Mouse (Mus musculus) stomach, embryonic 14.5 days (tissue): ENCODE data around the gene Bcl2l2. TPM values are rescaled to one million over a fixed set of nuclear protein-coding genes. Genes with fewer than 3 reads are reported as not detected.

ENCODE experiments used
- ATAC-seq: fragments of 200-750 bp; cut with Nextera tagmentation; 2 replicates; pipeline ENCODE4 v1.8.0; 2017; ENCODE audit warnings: low read depth, moderate TSS enrichment; ENCODE audit not compliant: insufficient number of reproducible peaks, insufficient read depth, low FRiP score
- H3K27ac ChIP-seq: fragments of 300-500 bp; sonication (generic); 2 replicates; pipeline ENCODE4 v1.5.1; 2014; ENCODE audit warnings: mild to moderate bottlenecking, low read length, moderate library complexity, mixed read lengths
- H3K27me3 ChIP-seq: fragments of 300-500 bp; sonication (generic); 2 replicates; pipeline ENCODE4 v1.6.1; 2014; ENCODE audit warnings: low read length, control low read depth, mixed read lengths; ENCODE audit not compliant: control insufficient read depth, insufficient read depth
- H3K36me3 ChIP-seq: fragments of 300-500 bp; sonication (generic); 2 replicates; pipeline ENCODE4 v1.6.1; 2014; ENCODE audit warnings: mild to moderate bottlenecking, control low read depth, low read length, moderate library complexity, mixed read lengths; ENCODE audit not compliant: control insufficient read depth, insufficient read depth
- H3K4me1 ChIP-seq: fragments of 300-500 bp; sonication (generic); 2 replicates; pipeline ENCODE4 v1.6.1; 2014; ENCODE audit warnings: low read length, control low read depth, mixed read lengths; ENCODE audit not compliant: control insufficient read depth, insufficient read depth
- H3K4me2 ChIP-seq: fragments of 300-500 bp; sonication (generic); replicated peaks from 2 replicates; pipeline ENCODE4 v1.6.1; 2014; ENCODE audit warnings: low read depth, low read length, control low read depth
- H3K4me3 ChIP-seq: fragments of 300-500 bp; sonication (generic); 2 replicates; pipeline ENCODE4 v1.5.1; 2014; ENCODE audit warnings: low read depth, low read length, control low read depth
- H3K9ac ChIP-seq: fragments of 300-500 bp; sonication (generic); replicated peaks from 2 replicates; pipeline ENCODE4 v1.6.1; 2014; ENCODE audit warnings: low read depth, mild to moderate bottlenecking, control low read depth, low read length, moderate library complexity, mixed read lengths
- H3K9me3 ChIP-seq: fragments of 300-500 bp; sonication (generic); 2 replicates; pipeline ENCODE4 v1.6.1; 2016; ENCODE audit warnings: low read depth, low read length, control low read depth; ENCODE audit not compliant: control insufficient read depth
- WGBS: fragments of 180-500 bp; shearing (Covaris S2); extraction: QIAGEN DNeasy Blood & Tissue Kit; methylation state at CpG from one replicate; pipeline ENCODE4 v1.1.7; 2014; 5-methylcytosine and 5-hydroxymethylcytosine counted together
- polyA plus RNA-seq: library from polyadenylated mRNA; unstranded; fragments of >200 nt; fragmentation: Nextera tagmentation; extraction: Ambion mirVana; gene quantifications from 2 replicates; pipeline ENCODE4 v1.2.1, GENCODE M21; 2014

Gene Bcl2l2
- polyA plus RNA-seq, 1 experiment from 2014 or later = 6.1 TPM

DNA sequence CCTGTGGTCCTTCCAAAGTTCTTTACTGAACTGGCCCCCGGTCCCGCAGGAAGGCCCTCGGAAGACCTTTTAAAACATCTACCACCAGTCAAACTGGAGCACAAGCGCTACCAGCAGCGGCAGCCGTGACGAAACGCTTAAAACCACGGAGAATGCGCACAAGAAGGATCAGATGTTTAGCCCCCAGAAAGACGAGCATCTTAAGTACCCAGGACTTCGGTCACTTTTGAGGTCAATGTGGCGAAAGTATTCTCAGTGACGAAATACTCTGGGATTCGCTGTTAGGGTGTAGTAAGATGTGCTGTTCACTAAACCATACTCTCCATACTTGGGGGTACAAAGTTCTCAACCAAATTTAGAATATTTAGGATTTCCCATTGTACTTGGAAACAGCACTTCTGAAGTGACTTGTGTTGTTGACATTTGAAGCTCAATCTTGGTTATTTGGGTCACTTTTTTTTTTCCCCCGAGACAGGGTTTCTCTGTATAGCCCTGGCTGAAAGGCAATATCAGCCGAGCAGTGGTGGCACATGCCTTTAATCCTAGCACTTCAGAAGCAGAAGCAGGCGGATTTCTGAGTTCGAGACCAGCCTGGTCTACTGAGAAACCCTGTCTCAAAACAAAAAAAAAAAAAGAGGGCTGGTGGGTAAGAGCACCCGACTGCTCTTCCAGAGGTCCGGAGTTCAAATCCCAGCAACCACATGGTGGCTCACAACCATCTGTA, 18.7 kb upstream of the Bcl2l2 start:
- no peaks in the 10 kb centered on the region for H3K27me3 ChIP-seq
- H3K9ac ChIP-seq = peak overlapping the region; percentile 60
- H3K27ac ChIP-seq = peak overlapping the region; percentile 53; the same call in 1 of the 2 replicates
- peak overlapping the region; percentile 76 for H3K4me3 ChIP-seq
- no peak for ATAC-seq
- peak overlapping the region; percentile 69 for H3K4me2 ChIP-seq
- no peaks in the 10 kb centered on the region for H3K36me3 ChIP-seq
- 14% methylated on average over 21 of the region's 21 CpGs for WGBS
- no peaks in the 10 kb centered on the region; the same call in 1 of the 2 replicates for H3K4me1 ChIP-seq
- H3K9me3 ChIP-seq = no peaks in the 10 kb centered on the region

DNA sequence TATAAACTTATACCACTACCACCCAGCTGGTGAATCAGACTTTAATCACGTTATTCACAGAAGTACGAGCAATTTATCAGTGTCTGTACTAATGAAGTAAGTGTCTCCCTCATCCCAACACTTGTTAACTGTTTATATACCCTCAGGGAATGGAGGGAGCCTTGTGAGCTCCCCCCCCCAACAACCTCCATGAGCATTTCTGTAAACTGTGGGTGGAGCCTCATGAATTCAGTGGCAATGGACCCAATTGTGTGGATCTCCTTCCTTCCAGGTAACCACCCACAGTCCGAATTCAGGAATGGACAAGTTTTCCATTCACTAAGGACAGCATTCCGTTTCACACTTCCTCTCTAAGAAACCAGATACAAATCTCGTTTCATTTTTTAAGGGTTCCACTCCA, 17.6 kb upstream of the Bcl2l2 start:
- Histone ChIP-seq H3K27ac (no peak overlapping the region), H3K9me3 (no peaks in the 10 kb centered on the region), H3K4me2 (no peak overlapping the region), H3K4me1 (no peaks in the 10 kb centered on the region; the same call in 1 of the 2 replicates), H3K9ac (no peak overlapping the region), H3K4me3 (no peak overlapping the region), H3K27me3 (no peaks in the 10 kb centered on the region), H3K36me3 (no peaks in the 10 kb centered on the region)
- ATAC-seq = no peak
- WGBS = 65% methylated on average over 5 of the region's 5 CpGs

DNA sequence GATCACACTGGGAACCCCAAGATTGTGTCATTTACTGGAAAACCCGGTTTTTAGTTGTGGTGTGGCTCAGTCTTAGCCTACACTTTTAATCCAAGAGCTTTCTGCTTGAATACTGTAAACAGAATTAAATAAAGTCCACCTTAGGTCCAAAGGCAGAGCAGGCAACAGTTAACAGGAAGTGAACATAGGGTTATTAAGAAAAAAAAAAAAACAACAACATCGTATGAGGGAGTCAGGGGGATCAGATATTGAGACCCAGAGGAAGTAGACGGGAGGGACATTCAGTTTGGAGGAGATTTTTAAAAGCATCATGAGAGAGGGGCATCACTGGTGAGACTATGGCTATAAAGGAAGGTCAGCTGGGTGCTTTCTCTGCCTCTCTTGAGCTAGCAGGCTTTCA, 16.9 kb upstream of the Bcl2l2 start:
- Histone ChIP-seq H3K36me3 (no peaks in the 10 kb centered on the region), H3K27ac (no peak overlapping the region), H3K4me3 (no peak overlapping the region), H3K4me2 (no peak overlapping the region), H3K9ac (no peak overlapping the region), H3K4me1 (no peaks in the 10 kb centered on the region; the same call in 1 of the 2 replicates), H3K9me3 (no peaks in the 10 kb centered on the region), H3K27me3 (no peaks in the 10 kb centered on the region)
- no peak for ATAC-seq
- 50% methylated on average over 3 of the region's 3 CpGs for WGBS

DNA sequence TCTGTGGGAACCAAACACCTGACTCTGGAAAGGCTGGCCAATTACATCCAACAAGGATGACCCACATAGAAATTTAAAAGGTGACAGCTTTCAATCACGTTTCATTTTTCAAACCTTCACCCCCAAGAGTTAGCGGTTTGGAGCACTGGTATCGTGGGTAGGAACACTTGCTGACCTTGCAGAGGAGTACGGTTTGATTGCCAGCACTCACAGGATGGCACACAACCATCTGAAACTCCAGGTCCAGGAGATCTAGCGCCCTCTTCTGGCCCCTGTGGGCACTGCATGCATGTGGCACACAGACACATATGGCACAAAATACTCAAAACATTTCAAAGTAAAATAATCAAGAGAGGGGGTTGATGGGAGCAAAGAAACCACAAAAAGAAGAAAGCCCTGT, 16.2 kb upstream of the Bcl2l2 start:
- Histone ChIP-seq H3K27me3 (no peaks in the 10 kb centered on the region), H3K9ac (no peak overlapping the region), H3K9me3 (no peaks in the 10 kb centered on the region), H3K4me1 (no peaks in the 10 kb centered on the region; the same call in 1 of the 2 replicates), H3K4me2 (no peak overlapping the region), H3K36me3 (no peaks in the 10 kb centered on the region), H3K4me3 (no peak overlapping the region), H3K27ac (no peak overlapping the region)
- no peak for ATAC-seq
- WGBS = 61% methylated on average over 5 of the region's 5 CpGs

DNA sequence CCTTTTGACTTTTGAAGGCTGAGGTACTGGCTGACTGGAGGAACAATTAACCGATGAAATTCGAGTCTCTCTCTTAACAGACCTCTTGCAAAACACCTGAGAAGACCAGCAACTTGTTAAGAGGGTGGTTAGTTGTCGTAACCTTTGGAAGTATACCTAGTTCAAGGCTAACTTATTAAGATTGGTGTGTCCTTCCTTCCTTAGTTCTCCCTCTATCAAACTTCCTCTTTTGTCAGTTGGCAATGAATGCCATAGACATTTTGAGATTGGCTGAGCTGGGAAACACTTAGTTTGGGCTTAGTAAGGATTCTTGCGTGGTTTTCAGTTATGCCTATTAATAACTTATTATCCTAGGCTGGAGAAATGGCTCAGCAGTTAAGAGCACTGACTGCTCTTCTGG, 15.2 kb upstream of the Bcl2l2 start:
- Histone ChIP-seq H3K4me2 (no peak overlapping the region), H3K27me3 (no peaks in the 10 kb centered on the region), H3K9ac (no peak overlapping the region), H3K9me3 (no peaks in the 10 kb centered on the region), H3K36me3 (no peaks in the 10 kb centered on the region), H3K4me3 (no peak overlapping the region), H3K4me1 (no peaks in the 10 kb centered on the region; the same call in 1 of the 2 replicates), H3K27ac (no peak overlapping the region)
- no peak for ATAC-seq
- WGBS = 87% methylated on average over 4 of the region's 4 CpGs

DNA sequence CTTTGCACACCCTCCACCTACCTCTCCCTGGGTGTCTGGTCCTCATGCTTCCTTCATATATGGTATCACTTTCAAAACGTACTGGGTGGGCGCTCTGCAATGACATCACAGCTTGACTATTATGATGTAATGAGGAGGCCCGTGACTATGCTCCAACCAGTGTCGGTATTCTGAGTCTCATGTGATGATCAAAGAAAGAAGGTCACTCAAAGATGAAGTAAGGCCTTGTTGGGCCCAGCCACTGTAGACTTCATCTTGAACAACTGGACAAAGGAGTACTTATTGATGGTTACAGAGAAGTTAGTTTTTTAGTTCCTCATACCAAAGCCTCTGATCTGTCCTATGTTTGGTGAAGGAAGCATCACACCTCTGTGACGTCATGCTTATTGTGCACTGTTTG, 12.3 kb upstream of the Bcl2l2 start, which contains the start of gene Homez:
Gene Homez, minus strand, starts transcription at position 101 of the 400 bp plus-strand sequence.
- H3K27ac ChIP-seq = no peak within 1 kb of the TSS
- no peaks in the 10 kb centered on the region for H3K4me1 ChIP-seq
- H3K36me3 ChIP-seq = no peaks in the 10 kb centered on the region; the same call in 1 of the 2 replicates
- no peak within 1 kb of the TSS for H3K4me2 ChIP-seq
- no peaks in the 10 kb centered on the region for H3K9me3 ChIP-seq
- no peak within 1 kb of the TSS for H3K4me3 ChIP-seq
- no peak for ATAC-seq
- H3K9ac ChIP-seq = no peak within 1 kb of the TSS
- H3K27me3 ChIP-seq = no peaks in the 10 kb centered on the region
- 82% methylated on average over 5 of the region's 5 CpGs for WGBS

DNA sequence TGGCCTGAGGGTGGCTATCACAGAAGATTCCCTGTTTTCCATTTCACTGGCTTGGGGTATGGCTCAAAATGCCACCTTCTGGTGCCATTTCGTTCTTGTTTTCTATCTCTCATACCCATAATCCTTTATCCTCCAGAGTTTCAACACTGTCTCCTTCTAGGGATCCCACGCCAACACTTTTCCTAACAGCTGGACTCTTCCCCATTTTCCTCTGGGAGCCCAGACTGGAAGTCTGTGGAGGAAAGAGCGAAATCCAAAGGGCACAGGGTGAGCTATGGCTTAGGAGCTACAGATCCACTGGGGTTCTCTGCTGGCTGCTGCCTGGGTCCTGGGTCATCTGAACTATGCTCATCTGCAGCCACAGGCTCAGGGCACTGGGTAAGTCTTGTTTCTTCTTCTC, 9.0 kb upstream of the Bcl2l2 start:
- Histone ChIP-seq H3K27ac (no peak overlapping the region), H3K9me3 (no peaks in the 10 kb centered on the region), H3K4me1 (peaks cover 5% of the 10 kb centered on the region; the same call in 1 of the 2 replicates), H3K4me3 (no peak overlapping the region), H3K36me3 (no peaks in the 10 kb centered on the region; the same call in 1 of the 2 replicates), H3K9ac (no peak overlapping the region), H3K27me3 (no peaks in the 10 kb centered on the region), H3K4me2 (no peak overlapping the region)
- 88% methylated on average over 3 of the region's 3 CpGs for WGBS
- no peak for ATAC-seq

DNA sequence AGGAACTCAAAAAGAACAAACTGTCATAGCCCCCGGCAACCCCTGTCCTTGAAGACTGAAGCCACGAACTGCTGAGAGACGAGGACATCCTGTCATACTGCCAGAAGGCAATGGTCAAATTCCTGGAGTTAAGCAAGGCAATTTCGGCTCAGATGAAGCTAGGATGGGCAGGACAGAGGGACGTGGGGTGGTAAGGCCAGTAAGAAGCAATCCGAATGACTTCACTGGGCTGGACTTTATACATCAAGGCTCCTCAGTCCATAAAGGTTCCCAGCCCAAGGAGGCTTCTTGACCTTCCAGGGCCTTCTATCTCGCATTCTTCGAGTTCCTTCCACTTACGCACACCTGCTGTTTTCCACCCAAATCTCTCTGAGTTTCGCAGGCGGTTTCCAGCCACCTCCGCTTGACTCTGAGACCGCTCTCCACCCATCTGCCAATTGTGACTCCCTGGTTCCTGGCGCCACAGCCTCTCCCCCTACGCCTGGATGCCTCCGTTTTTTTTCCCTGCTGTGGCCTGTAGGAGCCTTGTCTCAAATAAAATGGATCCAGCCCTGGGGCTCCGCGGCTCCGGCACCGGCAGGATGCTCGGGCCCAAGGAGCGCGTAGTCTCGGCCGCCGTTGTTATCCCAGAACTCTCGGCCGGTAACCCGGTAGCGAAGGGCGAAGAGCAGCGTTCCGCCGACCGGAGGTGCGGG, 7.2 kb upstream of the Bcl2l2 start:
- ATAC-seq = peak; percentile 34; the same call in 1 of the 2 replicates
- H3K9ac ChIP-seq = peak overlapping the region; percentile 57
- peak overlapping the region; percentile 96 for H3K4me2 ChIP-seq

More for the DNA sequence above, 7.2 kb upstream of the Bcl2l2 start:
- peak overlapping the region; percentile 71 for H3K4me3 ChIP-seq
- H3K27me3 ChIP-seq = no peaks in the 10 kb centered on the region
- 3% methylated on average over 36 of the region's 36 CpGs for WGBS
- H3K9me3 ChIP-seq = no peaks in the 10 kb centered on the region
- H3K27ac ChIP-seq = peak overlapping the region; percentile 80; the same call in 1 of the 2 replicates
- H3K36me3 ChIP-seq = no peaks in the 10 kb centered on the region; the same call in 1 of the 2 replicates
- H3K4me1 ChIP-seq = peaks cover 5% of the 10 kb centered on the region; the same call in 1 of the 2 replicates
